Comparison of ENCODE assay signal across 14 mouse cellular contexts in genomic region chr12:70374976-70375375, GRCm38 (mm10).
"Had no signal": no experiment of that assay in that cellular context is flagged by ENCODE, and none has a peak within 500 bp of the region (broad histone marks: within the 10 kb centered on the region; RNA-seq: fewer than 3 reads in every experiment).

No protein-coding gene starts in this region.

- DNase-seq: gastrocnemius, adult 2 months; gastrocnemius, postnatal 10 days; gastrocnemius, postnatal 25 days; heart, adult 2 months; heart, postnatal 14 days; heart, postnatal 4 days; kidney, adult 18-20 months; kidney, adult 8-10 months; kidney, postnatal 10 days; kidney, postnatal 25 days; kidney, postnatal 4 days; layer of hippocampus, adult 9-11 months; liver; liver, embryonic 13.5 days had no signal
